Mouse (Mus musculus) telencephalon, adult 2 months (tissue): ENCODE results near the gene Sar1b.
"Not testable (repeated sequence)": the region's sequence is repeated elsewhere in the genome, so short reads cannot be mapped to it uniquely, and the experiment has no call there.

Experiments used
- DNase-seq: peaks from one replicate; pipeline ENCODE4 v3.0.0-alpha.2; 2011; ENCODE audit warnings: low read depth, low spot score

Sar1b gene

GRCm38 (mm10) chr11:51763213-51763907 lies at the start of gene Sar1b, which contains the start of gene Sec24a:
Gene Sar1b (plus strand): TSS chr11:51763687.
Gene Sec24a (minus strand): TSS chr11:51763634.
- peak; percentile 79 for DNase-seq

- DNase-seq: no peak
Measured at GRCm38 (mm10) chr11:51721066-51721465, 42.4 kb upstream of the Sar1b start.

GRCm38 (mm10) chr11:51732883-51733282 lies 30.6 kb upstream of the Sar1b start:
- DNase-seq: no peak

GRCm38 (mm10) chr11:51734218-51734617 lies 29.3 kb upstream of the Sar1b start:
- not testable (repeated sequence) for DNase-seq

- no peak for DNase-seq
Measured at GRCm38 (mm10) chr11:51738651-51739403, 24.7 kb upstream of the Sar1b start.

- no peak for DNase-seq
Measured at GRCm38 (mm10) chr11:51740701-51741100, 22.8 kb upstream of the Sar1b start.

- DNase-seq: no peak
Measured at GRCm38 (mm10) chr11:51746096-51746495, 17.4 kb upstream of the Sar1b start.

- not testable (repeated sequence) for DNase-seq
Measured at GRCm38 (mm10) chr11:51751623-51752225, 11.8 kb upstream of the Sar1b start.

- DNase-seq: no peak
Measured at GRCm38 (mm10) chr11:51755621-51756311, 7.7 kb upstream of the Sar1b start.

GRCm38 (mm10) chr11:51756352-51756771 lies 7.1 kb upstream of the Sar1b start:
- peak; percentile 74 for DNase-seq

GRCm38 (mm10) chr11:51757023-51757422 lies 6.5 kb upstream of the Sar1b start:
- DNase-seq: no peak

GRCm38 (mm10) chr11:51757625-51758024 lies 5.9 kb upstream of the Sar1b start:
- no peak for DNase-seq

- not testable (repeated sequence) for DNase-seq
Measured at GRCm38 (mm10) chr11:51758207-51758606, 5.3 kb upstream of the Sar1b start.

GRCm38 (mm10) chr11:51759251-51759650 lies 4.2 kb upstream of the Sar1b start:
- DNase-seq: no peak

GRCm38 (mm10) chr11:51759941-51760657 lies 3.4 kb upstream of the Sar1b start:
- no peak for DNase-seq

GRCm38 (mm10) chr11:51761241-51761640 lies 2.2 kb upstream of the Sar1b start:
- DNase-seq: no peak

- DNase-seq: no peak
Measured at GRCm38 (mm10) chr11:51763955-51764354, 468 bp downstream of the Sar1b start.

GRCm38 (mm10) chr11:51764816-51765215 lies 1.3 kb downstream of the Sar1b start:
- no peak for DNase-seq

GRCm38 (mm10) chr11:51767579-51768220 lies 4.2 kb downstream of the Sar1b start:
- DNase-seq: no peak

- DNase-seq: no peak
Measured at GRCm38 (mm10) chr11:51768296-51768695, 4.8 kb downstream of the Sar1b start.

GRCm38 (mm10) chr11:51775507-51775906 lies 12.0 kb downstream of the Sar1b start:
- DNase-seq: no peak
